Mouse (Mus musculus) liver, adult 2 months (tissue): ENCODE measurements around the gene Tff2.

Source experiments
- CTCF ChIP-seq: fragments of 200-500 bp; IDR thresholded peaks from 2 replicates; pipeline ENCODE4 v1.5.1; 2011; ENCODE audit warnings: low read depth, low read length, control low read depth
- POLR2A ChIP-seq: fragments of 200-500 bp; IDR thresholded peaks from 2 replicates; pipeline ENCODE4 v1.6.1; 2011; ENCODE audit warnings: low read length, control low read depth; ENCODE audit not compliant: insufficient read depth; ENCODE audit errors: extremely low read depth

DNA sequence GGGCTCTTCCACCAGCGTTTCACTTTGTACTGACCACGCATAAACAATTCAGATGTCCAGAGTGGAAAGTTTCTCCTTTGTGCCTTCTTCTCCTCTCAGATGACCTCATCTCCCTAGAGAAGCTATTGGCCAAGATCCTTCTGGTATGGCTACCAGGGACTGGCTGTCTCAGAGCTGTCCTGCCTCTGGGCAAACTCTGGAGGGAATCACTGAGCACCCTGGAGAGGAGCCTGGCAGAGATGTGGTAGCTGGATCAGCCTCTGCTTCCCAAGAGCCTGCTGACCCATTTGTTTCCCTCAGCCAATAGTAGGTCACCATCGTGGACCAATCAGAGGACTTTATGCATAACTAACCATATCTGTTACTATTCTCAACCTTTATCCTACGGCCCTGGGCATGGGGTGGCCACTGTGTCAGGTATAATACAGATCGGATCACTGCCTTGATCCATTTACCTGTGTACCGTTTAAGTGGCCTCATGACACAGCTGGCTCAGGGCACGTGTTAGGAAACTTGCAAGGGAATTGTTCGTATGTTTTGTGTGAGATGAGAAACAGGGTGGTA, 41.0 kb downstream of the Tff2 start:
- TF ChIP-seq CTCF (no peak), POLR2A (no peak)
